Mouse (Mus musculus): Measurements from ENCODE around the gene Sv2c.

Gene Sv2c

GRCm38 (mm10) chr13:95965596-95965995 lies 166.8 kb downstream of the Sv2c start:
- DNase-seq = no peak

- DNase-seq = no peak
Observed at GRCm38 (mm10) chr13:95965162-95965561, 167.2 kb downstream of the Sv2c start.

GRCm38 (mm10) chr13:95964226-95964625 lies 168.2 kb downstream of the Sv2c start:
- no peak for DNase-seq

- DNase-seq = no peak
Observed at GRCm38 (mm10) chr13:95963671-95964070, 168.7 kb downstream of the Sv2c start.

- no peak for DNase-seq
Observed at GRCm38 (mm10) chr13:95961905-95962304, 170.5 kb downstream of the Sv2c start.

- no peak for DNase-seq
Observed at GRCm38 (mm10) chr13:95961191-95961791, 171.1 kb downstream of the Sv2c start.

GRCm38 (mm10) chr13:95960477-95961185 lies 171.7 kb downstream of the Sv2c start:
- DNase-seq = peak in 1 of 2 experiments; percentile 9

- DNase-seq = no peak
Observed at GRCm38 (mm10) chr13:95959651-95960476, 172.5 kb downstream of the Sv2c start.

GRCm38 (mm10) chr13:95957134-95957533 lies 175.2 kb downstream of the Sv2c start:
- DNase-seq = peak in 1 of 2 experiments; percentile 15

GRCm38 (mm10) chr13:95956327-95956781 lies 176.0 kb downstream of the Sv2c start:
- no peak for DNase-seq

- no peak for DNase-seq
Observed at GRCm38 (mm10) chr13:95955204-95955603, 177.2 kb downstream of the Sv2c start.

GRCm38 (mm10) chr13:95953636-95954035 lies 178.7 kb downstream of the Sv2c start:
- DNase-seq = no peak

- DNase-seq = no peak
Observed at GRCm38 (mm10) chr13:95952263-95952662, 180.1 kb downstream of the Sv2c start.

GRCm38 (mm10) chr13:95951098-95951894 lies 181.1 kb downstream of the Sv2c start:
- peak; percentile 20 to 35 for DNase-seq

GRCm38 (mm10) chr13:95950434-95951091 lies 181.8 kb downstream of the Sv2c start:
- DNase-seq = no peak

- no peak for DNase-seq
Observed at GRCm38 (mm10) chr13:95949356-95949755, 183.0 kb downstream of the Sv2c start.

- no peak for DNase-seq
Observed at GRCm38 (mm10) chr13:95948821-95949220, 183.6 kb downstream of the Sv2c start.

GRCm38 (mm10) chr13:95948394-95948793 lies 184.0 kb downstream of the Sv2c start:
- no peak for DNase-seq

GRCm38 (mm10) chr13:95945937-95946507 lies 186.4 kb downstream of the Sv2c start:
- DNase-seq = no peak

GRCm38 (mm10) chr13:95944621-95945020 lies 187.8 kb downstream of the Sv2c start:
- no peak for DNase-seq

- no peak for DNase-seq
Observed at GRCm38 (mm10) chr13:95943919-95944318, 188.5 kb downstream of the Sv2c start.

GRCm38 (mm10) chr13:95942587-95942986 lies 189.8 kb downstream of the Sv2c start:
- no peak for DNase-seq
